Mouse (Mus musculus) small intestine, adult 2 months (tissue): ENCODE results near the gene Flcn.

Source experiments
- CTCF ChIP-seq: fragments of 200-500 bp; IDR thresholded peaks from 2 replicates; pipeline ENCODE4 v1.5.1; 2012; ENCODE audit warnings: low read depth, mild to moderate bottlenecking, control low read depth, inconsistent platforms, low read length, moderate library complexity, mixed read lengths; ENCODE audit not compliant: insufficient replicate concordance, insufficient read length; ENCODE audit errors: extremely low read depth
- POLR2A ChIP-seq: fragments of 200-500 bp; IDR thresholded peaks from 2 replicates; pipeline ENCODE4 v1.6.1; 2012; ENCODE audit warnings: low read depth, mild to moderate bottlenecking, control low read depth, inconsistent platforms, low read length, moderate library complexity

GRCm38 (mm10) chr11:59800412-59800811 lies 9.4 kb downstream of the Flcn start:
- TF ChIP-seq CTCF: no peak
- TF ChIP-seq POLR2A: no peak
